Mouse (Mus musculus): ENCODE data around the gene Styxl1.

Styxl1 gene

DNA sequence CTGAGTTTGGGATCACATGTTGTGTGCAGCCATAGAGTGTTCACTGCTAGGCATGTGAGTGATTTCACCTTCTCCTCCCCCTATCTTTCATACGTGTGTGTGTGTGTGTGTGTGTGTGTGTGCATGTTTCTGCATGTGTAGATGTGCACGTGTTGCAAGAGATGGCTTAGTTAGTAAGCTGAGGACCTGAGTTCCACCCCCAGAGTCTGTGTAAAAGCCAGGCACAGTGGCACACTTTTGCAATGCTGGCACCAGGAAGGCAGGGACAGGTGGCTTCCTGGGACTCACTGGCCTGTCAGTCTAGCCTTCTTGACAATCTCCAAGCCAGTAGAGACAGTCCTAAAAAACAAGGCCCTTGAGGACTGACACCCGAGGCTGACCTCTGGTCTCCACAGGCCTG is 13.2 kb downstream of the Styxl1 start:
- no peak for DNase-seq (ENCODE audit: low spot score)

DNA sequence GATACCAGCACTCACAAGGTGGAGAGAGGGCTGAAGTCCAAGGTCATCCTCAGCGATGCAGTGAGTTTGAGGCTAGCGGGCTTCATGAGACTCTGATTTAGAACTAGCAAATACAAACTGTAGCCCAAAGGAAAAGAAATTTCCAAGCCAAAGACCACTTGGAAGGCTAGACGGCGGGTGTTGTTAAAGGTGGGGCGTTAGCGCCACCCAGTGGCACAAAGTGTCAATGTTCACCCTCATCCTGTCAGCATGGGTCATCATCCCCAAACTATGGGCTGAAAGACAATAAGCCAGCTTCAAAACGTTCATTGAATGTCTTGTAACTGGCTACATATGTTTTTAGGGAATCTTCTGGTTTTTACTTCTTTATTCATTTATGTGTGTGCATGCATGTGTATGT is 14.7 kb downstream of the Styxl1 start:
- peak; percentile 69 for DNase-seq (ENCODE audit: low spot score)

DNA sequence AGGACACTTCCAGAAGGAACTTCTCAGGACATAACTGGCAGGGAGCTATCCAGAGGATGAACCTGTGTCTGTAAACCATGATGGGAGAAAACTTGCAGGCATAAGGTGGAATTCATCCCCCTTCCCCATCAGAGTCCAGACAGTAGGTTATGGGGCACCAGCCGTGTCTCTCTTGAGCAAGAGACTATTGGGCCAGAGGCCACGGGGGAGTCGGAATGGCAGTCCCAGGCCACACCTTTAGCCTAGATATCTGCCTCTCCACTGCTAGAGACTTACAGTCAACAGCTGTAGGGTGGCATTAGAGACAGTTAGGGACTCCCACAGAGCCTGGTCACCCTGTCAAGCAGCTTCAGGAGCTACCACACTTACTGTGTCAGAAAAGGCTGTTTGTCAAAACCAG is 16.3 kb downstream of the Styxl1 start:
- DNase-seq (ENCODE audit: low spot score): no peak

DNA sequence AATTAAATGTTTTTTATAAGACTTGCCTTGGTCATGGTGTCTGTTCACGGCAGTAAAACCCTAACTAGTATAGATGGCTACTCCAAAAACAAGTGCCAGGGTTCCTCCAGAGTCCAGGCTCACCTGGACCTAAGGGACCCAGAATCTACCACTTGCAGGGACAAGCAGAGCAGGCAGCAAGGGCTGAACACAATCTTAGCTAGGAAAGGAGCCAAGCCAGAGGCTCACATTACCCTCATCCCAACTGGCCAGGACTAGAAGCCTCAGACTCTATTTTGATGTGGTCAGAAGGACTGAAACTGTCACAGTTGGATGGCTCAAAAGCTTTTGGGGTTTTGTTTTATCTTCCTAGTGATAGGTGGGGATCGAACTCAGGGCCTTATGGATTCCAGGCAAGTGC is 26.6 kb downstream of the Styxl1 start:
- DNase-seq (ENCODE audit: low spot score): no peak

DNA sequence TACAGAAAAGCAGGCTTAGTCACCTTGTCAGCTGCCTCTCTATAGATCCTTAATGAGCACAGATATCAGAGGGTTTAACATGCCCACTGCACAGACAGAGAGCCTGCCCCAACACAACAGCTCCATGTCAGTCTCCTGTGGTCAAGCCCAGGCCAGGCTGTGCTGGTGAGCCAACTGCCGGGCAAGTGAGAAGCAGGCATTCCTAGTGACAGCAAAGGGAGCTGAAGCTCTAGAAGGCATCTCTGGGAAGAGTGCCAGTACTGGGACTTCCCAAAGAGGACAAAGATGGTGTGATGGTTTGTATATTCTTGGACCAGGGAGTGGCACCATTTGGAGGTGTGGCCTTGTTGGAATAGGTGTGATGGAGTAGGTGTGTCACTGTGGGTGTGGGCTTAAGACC is 27.1 kb downstream of the Styxl1 start:
- no peak for DNase-seq (ENCODE audit: low spot score)

DNA sequence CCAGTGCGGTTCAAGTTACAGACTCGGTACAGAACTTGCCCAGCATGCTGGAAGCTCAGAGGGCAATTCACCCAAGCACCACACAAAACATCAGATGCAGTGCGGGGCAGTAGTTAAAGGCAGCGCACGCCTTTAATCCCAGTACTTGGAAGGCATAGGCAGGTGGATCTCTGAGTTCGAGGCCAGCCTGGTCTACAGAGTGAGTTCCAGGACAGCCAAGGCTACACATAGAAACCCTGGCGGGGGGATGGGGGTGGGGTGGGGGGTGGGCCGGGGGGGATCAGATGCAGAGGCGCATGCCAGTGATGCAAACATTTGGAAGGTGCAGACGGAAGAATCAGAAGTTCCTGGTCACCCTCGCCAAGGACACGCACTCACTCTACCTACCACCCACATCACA is 33.4 kb downstream of the Styxl1 start:
- DNase-seq (ENCODE audit: low spot score): no peak

DNA sequence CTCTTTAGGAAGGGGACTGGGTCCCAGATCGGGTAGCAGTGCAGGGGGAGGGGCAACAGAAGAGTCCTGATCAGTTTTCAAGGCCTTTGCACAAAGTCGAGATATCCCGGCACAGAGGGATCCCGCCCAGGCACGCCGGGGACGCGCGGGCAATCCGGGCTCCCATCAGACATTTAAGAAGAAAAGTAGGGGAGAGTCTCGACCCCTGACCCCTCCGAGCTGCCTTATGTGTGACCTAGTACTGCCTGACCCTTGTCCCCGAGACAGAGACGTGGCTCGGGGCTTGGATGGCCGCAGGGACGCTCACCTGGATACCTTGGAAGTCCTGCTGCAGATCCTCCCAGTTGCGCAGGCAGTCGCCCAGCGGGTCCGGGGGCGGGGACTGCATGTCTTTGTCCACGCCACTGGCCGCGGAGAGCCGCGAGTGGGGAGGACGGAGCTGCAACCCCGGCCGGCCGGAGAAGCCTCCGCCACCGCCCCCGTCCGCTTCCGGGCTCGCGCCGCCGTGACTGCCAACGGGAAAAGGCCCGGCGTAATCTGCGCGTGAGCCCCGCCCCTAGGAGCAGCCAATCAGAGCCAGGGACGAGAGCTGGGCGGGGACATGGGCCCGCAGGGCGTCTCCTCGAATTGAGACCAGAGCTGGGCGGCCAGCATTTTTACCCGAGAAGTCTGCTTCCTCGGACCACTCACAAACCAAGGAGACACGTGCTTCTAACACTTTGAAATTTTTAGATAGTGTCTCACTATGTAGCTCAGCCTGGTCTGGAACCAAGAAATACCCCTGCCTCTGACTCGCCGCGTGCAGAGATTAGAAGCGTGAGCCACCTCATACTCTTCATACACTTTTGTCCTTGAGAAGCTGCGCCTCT is 34.2 kb downstream of the Styxl1 start, which contains the start of gene Tmem120a:
Gene Tmem120a, minus strand, starts transcription at position 708 of the 869 bp plus-strand sequence.
- DNase-seq (ENCODE audit: low spot score): peak; percentile 97

DNA sequence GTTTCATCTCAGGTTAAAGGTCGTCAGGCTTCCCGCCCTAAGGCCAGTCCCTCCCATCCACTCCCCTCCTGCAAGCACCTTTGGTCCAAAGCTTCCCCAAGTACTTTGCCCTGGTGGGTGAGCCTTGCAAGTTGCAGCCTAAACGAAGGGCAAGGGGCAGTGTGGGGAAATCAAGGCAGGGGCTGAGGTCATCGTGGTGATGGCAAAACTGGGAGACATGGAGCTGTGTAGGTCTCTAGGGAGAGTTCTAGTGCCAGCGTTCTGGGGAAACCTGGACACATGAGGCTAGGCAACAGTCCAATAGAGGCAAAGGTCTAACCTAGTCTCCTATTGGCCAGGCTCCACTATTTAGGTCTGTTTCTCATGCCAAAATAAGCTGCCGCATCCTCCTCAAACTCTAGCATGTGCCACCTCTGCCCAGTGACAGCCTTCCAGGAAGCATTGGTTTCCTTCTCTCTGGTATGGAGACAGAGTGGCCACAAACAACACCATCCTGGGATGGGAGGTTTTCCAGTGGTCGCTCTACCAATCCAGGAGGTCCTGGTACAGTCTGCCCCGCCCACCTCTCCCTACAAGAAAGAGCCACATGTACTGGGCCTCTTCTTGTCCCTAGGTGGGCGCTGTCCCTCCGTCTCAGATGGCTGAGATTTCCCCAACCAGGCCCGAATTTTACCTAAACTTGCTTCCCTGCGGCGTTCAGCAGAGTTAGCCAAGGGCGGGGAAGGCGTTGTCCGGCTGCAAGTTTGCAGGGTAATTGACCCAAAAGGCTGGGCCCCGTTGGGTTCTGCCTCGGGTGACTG is 35.0 kb downstream of the Styxl1 start:
- DNase-seq (ENCODE audit: low spot score): no peak

DNA sequence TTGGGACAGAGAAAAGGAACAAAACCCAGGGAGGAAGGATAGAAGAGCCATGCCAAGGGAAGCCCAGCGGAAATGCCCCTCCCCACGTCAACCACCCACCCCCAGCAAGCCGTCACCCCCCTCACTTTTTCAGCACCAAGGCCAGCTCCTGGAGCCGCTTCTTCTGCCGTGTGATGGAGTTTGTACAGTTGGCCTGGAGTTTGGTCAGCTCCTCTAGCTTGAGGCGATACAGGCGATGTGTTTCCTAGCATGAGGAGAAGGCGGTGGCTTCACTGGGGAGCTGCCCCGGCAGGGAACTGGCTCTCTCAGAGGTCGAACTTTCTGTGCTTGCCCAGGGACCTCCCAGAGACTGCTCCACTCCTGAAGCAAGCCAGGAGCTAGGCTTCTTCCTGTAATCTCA is 36.0 kb downstream of the Styxl1 start:
- DNase-seq (ENCODE audit: low spot score): no peak

DNA sequence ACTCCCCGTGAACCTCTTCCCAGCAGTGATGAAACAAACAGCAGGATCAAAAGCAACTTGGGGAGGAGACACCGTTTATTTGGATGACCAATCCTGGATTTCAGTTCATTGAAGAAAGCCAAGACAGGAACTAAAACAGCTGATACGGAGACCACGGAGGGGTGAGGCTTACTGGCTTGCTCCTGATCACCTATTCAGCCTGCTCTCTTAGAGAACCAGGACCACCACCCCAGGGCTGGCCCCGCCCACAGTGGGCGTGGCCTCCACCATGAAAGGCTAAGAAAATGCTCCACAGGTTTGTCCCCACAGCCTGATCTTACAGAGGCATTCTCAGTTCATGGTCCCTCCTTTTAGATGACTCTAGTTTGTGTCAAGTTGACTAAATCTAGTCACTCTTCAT is 39.9 kb downstream of the Styxl1 start:
- DNase-seq (ENCODE audit: low spot score): no peak

DNA sequence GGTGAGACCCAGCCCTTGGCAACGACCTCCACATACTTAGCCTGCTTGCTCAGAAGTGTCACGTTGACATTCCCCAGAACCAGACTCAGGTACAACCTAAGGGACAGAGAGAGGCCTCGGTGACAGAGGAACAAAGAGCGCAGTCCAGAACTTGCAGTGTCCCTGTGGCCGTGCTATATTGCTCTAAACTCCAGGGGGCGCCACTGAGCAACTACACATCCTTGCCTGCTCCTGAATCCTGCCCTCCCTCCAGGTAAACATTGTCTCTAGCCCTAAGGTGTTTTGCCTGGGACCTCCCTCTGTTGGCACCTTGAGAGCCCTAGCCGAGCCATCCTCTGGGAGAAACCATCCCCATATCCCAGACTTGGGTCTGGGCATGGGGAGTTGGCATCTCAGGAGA is 41.0 kb downstream of the Styxl1 start:
- DNase-seq (ENCODE audit: low spot score): no peak

DNA sequence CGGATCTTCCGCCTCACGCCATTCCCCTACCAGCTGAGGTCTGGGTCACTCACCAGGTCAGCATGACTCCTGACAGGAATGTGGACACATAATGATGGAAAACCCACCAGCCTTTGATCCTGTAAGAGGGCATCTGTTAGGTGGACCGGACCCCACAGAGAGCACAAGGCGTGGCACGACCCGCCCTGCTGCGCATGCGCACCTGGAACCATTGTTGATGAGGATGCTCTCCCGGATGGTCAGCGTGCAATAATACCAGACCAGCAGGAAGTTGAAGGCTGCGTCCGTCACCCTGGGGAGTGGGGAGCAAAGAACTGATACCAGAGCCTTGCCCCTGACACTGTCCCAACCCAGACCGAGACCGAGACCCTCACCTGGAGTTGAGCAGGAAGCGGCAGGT is 41.6 kb downstream of the Styxl1 start:
- no peak for DNase-seq (ENCODE audit: low spot score)

DNA sequence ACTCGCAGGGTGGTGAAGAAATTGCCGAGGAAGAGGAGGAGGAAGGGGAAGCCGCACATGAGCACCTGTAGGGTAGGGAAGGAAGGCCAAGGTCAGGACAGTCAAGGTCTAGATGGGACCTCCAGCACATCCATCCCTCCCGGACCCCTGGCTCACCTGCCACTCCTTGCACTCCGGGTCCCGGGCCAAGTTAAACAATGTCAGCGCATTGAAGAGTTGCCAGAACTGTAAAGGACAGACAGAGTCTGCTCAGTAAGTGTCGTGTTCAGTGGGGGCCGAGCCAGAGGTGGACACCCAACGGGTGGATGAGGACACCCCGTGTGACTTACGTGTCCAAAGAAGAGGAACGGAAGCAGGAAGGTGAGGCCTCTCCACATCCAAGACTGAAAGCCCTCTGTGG is 42.4 kb downstream of the Styxl1 start:
- DNase-seq (ENCODE audit: low spot score): no peak

DNA sequence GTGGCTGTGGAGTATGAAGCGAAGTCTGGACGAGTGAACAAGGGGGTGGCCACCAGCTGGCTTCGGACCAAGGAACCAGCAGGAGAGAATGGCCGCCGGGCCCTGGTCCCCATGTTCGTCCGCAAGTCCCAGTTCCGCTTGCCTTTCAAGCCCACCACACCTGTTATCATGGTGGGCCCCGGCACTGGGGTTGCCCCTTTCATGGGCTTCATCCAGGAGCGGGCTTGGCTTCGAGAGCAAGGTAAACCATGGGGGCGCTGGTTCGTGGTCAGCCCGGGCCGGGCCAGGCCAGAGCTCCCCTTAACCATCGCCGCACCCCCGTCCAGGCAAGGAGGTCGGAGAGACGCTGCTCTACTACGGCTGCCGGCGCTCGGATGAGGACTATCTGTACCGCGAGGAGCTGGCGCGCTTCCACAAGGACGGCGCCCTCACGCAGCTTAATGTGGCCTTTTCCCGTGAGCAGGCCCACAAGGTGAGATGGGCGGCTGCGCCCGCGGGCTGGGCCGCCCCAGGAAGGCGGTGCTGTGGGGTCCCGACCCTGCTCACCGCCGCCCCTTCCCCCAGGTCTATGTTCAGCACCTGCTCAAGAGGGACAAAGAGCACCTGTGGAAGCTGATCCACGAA is 44.0 kb downstream of the Styxl1 start:
- no peak for DNase-seq (ENCODE audit: low spot score)

DNA sequence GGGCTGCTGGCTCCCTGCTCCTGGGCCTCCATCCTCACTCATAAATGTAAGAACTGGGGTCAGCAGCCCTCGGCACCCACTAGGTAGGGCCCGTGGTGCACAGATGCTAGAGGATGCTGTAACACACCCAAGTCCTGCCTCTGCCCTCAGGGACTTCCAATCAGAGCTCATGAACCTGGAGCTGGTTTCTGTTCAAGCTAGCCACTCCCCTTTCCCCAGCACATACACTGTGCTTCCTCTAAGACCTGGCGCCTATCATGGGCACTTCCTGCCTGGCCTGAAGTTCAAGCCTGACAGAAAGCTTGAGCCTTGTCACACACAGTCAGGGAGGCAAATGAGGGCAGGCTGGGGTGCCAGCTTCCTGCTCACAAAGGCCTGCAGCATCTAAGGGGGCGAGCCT is 45.1 kb downstream of the Styxl1 start:
- DNase-seq (ENCODE audit: low spot score): no peak

DNA sequence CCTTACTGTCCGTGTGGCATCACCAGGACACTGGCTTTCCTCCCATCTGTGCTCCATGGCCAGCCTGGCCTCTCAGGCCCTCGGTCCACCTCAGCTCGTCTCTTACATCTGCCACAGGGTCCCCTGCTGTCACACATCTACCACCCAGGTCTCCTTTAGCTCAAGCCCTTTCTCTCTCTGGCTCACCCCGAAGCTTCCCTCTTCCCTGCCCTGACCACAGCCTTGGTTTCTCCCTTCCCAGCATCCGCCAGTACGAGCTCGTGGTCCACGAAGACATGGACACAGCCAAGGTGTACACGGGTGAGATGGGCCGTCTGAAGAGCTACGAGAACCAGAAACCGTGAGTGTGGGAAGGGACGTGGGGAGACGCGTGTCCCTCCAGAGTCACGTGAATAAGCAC is 46.9 kb downstream of the Styxl1 start:
- DNase-seq (ENCODE audit: low spot score): no peak

DNA sequence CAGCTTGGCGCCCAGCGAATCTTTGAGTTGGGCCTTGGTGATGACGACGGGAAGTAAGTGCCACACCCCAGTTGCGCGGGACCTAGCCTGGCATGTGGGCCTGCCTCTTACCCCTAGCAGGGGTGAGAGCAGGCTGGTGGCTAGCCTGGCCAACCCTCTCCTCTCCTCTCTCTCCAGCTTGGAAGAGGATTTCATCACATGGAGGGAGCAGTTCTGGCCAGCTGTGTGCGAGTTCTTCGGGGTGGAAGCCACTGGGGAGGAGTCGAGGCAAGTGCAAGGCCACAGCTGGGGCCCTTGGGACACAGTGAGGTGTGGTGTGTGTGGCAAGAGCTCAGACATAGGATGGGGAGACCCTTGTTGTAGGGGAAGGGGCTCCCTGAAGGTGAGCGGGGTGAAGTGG is 47.3 kb downstream of the Styxl1 start:
- no peak for DNase-seq (ENCODE audit: low spot score)

DNA sequence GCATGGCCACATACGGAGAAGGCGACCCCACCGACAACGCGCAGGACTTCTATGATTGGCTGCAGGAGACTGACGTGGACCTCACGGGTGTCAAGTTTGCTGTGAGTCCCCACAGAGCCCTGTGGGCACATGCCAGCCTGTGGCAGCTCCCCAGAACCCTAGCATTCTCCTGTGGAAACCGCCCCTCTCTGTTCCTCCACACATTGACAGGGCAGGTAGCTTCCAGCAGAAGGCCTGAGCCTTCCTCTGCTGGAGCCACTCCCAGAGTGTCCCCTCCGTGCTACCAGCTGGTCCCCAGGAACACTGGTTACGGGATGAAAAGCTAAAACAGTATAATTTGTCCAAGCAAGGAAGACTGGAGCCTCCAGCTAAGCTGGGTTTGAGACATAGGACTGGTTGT is 47.9 kb downstream of the Styxl1 start:
- DNase-seq (ENCODE audit: low spot score): no peak

DNA sequence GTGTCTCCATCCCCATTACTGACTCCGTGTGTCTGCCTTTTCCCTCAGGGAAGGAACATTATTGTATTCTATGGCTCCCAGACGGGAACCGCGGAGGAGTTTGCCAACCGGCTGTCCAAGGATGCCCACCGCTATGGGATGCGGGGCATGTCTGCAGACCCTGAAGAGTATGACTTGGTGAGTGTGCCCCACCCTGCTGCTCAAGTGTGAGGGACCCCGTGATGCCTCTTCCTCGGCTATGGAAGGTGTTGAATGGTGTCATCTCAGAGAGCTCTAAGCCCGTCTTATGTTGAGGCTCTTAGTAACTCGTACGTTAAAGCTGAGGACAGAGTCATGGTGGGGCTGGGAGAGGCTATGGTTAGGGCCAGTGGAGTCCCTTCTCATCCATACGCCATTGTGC is 48.8 kb downstream of the Styxl1 start:
- DNase-seq (ENCODE audit: low spot score): no peak

DNA sequence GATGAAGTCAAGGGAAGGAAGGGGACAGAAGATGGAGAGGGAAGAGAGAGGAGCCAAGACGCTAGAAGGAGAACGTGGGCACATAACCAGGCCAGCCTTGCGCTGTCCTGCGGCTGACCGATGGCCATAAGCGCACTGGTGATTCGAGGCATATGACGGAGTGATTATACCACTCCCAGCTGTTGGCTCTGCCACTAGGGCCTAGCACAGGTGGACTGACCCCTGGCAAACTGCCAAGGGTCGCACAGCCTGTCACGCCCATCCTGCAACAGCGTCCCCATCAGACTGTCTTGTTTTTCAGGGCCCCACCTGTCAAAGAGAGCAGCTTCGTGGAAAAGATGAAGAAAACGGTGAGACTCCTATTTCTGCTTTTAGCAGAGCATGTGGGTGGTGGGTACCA is 49.8 kb downstream of the Styxl1 start:
- no peak for DNase-seq (ENCODE audit: low spot score)

DNA sequence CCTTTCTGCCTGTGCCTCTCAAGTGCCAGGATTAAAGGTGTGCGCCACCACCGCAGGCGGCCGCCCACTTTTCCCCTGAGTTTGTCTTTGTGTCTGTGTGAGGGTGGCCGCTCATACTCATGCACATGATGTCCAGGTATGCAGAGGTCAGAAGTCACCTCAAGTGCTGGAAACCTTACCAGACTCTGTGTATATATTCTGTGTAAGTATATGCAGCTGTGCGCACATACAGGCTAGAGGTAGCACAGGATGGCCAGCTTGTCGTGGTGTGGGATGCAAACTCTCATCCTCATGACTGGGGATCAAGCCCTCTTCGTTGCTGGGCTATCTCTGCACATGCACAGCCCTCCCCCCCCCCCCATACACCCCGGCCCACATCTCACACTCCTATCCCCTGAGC is 50.3 kb downstream of the Styxl1 start:
- DNase-seq (ENCODE audit: low spot score): no peak

DNA sequence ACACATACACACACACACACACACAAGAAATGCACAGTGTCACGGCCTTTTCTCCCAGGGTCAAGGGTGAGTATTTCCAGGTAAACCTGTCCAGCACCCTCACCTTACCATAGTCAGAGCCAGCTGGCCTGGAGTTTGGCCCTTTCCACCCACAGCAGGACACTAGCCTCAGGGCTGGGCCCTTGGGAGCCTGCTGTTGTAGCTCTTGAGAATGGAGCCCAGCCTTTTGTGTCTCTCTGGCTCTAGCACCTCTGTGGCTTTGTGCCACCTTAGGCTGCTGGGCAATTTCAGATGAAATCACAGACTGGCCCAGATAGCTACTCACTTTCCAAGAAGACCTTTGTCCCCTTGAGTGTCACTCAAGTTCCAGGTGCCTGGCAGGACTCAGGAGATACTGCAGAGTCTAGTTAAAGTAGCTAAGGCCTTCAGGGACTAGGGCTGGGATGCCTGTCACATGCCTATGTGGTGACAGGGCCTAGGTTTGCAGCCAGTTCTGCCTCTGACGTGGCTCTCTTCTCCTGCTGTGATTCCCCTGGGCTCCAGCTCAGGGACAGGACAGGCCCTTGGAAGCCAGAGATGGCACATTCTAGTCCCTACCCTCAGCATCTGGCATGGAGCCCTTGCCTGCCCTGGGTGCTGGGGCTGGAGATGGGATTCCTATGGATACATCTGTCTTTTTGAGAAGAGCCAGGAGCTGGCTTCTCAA is 51.4 kb downstream of the Styxl1 start:
- DNase-seq (ENCODE audit: low spot score): no peak
